Mouse (Mus musculus) layer of hippocampus, adult 9-11 months (tissue): ENCODE results near the gene Pilra.
A peak's percentile ranks its signal among the peaks of the same experiment; 100 is the strongest.

Experiments used
- DNase-seq: peaks from one replicate; pipeline ENCODE4 v3.0.0; 2022

The Pilra gene

GRCm38 (mm10) chr5:137777267-137777845 lies 58.7 kb downstream of the Pilra start:
- no peak for DNase-seq

- no peak for DNase-seq
These were observed 59.6 kb downstream of the Pilra start for GRCm38 (mm10) chr5:137776408-137776918.

DNA sequence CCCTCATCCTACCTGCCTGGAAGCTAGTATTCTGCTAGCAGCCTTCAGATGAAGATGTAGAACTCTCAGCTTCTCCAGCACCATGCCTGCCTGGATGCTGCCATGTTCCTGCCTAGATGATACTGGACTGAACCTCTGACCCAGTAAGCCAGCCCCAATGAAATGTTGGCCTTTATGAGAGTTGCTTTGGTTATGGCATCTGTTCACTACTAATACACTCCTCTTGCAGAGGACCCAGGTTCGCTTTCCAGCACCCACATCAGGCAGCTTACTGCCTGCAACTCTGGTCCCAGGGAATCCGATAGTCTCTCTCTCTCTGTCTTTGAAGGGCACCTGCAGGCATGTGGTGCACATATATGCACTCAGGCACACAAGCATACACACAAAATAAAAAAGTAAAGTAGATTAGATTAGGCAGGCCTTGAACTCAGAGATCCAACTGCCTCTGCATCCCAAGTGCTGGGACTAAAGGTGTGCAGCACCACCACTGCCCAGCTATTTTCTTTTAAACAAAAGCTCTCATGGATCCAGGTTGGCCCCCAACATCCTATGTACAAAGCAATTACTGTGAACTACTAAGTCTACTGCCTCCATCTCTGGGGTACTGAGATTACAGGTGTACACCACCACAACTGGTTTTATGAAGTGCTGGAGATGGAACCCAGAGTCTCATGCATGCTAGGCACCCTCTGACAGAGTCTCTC lies 60.3 kb downstream of the Pilra start:
- peak; percentile 2 for DNase-seq

GRCm38 (mm10) chr5:137772755-137773154 lies 63.3 kb downstream of the Pilra start:
- DNase-seq = no peak
